Mouse (Mus musculus): ENCODE data around the gene Kcnv2. TPM values are rescaled to one million over a fixed set of nuclear protein-coding genes. Genes with fewer than 3 reads are reported as not detected.

Gene Kcnv2
- polyA plus RNA-seq, 1 experiment from 2014 or later = not detected

- no peak overlapping the region for H3K9ac ChIP-seq (replicated peaks)
- no peaks in the 10 kb centered on the region for H3K36me3 ChIP-seq (replicated peaks; ENCODE audit: insufficient read depth, low read length)
- no peaks in the 10 kb centered on the region for H3K27me3 ChIP-seq (ENCODE audit: insufficient read depth, low read length)
- H3K4me3 ChIP-seq (ENCODE audit: low read depth, low read length) = no peak overlapping the region
- WGBS (ENCODE audit: insufficient replicate concordance) = 53% methylated on average over 6 of the region's 6 CpGs
- no peaks in the 10 kb centered on the region for H3K9me3 ChIP-seq (ENCODE audit: low read length)
- H3K4me2 ChIP-seq (ENCODE audit: low read depth, low read length) = no peak overlapping the region
- ATAC-seq (no peak), DNase-seq (no peak)
- no peak overlapping the region for H3K27ac ChIP-seq (ENCODE audit: low read depth)
- H3K4me1 ChIP-seq (ENCODE audit: insufficient read depth) = no peaks in the 10 kb centered on the region
- TF ChIP-seq CTCF (IDR thresholded peaks at IDR 0.05; ENCODE audit: low read depth) = no peak
- TF ChIP-seq EP300 (IDR thresholded peaks at IDR 0.05; ENCODE audit: low read depth) = no peak
Observed at GRCm38 (mm10) chr19:27351700-27352099, 29.3 kb downstream of the Kcnv2 start.

DNA sequence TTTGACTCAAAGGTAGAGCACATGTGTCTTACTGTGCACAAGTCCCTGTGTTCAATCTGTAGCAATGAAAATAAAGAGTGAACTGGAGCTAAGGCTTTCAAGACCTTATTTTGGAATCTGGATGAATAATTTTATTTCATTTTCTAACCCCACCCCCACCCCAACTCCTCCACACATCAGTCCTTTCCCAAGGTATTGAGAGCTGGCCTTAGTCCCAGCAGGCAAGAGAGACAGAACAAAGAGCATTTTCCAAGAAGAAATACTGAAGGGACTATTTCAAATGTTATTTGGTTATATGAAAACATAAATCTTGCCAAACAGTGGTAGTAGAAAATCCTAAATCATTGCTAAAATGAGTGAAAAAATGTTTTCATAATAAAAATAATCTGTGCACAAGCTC is 38.0 kb downstream of the Kcnv2 start:
- Histone ChIP-seq H3K36me3 (replicated peaks; ENCODE audit: insufficient read depth, low read length) (no peaks in the 10 kb centered on the region), H3K4me2 (ENCODE audit: low read depth, low read length) (no peak overlapping the region), H3K4me3 (ENCODE audit: low read depth, low read length) (no peak overlapping the region), H3K27me3 (ENCODE audit: insufficient read depth, low read length) (no peaks in the 10 kb centered on the region), H3K4me1 (ENCODE audit: insufficient read depth) (no peaks in the 10 kb centered on the region), H3K9me3 (ENCODE audit: low read length) (no peaks in the 10 kb centered on the region; the same call in 1 of the 2 replicates), H3K9ac (replicated peaks) (no peak overlapping the region), H3K27ac (ENCODE audit: low read depth) (no peak overlapping the region)
- TF ChIP-seq CTCF (IDR thresholded peaks at IDR 0.05; ENCODE audit: low read depth) (no peak), EP300 (IDR thresholded peaks at IDR 0.05; ENCODE audit: low read depth) (no peak)
- ATAC-seq = no peak
- DNase-seq = no peak

DNA sequence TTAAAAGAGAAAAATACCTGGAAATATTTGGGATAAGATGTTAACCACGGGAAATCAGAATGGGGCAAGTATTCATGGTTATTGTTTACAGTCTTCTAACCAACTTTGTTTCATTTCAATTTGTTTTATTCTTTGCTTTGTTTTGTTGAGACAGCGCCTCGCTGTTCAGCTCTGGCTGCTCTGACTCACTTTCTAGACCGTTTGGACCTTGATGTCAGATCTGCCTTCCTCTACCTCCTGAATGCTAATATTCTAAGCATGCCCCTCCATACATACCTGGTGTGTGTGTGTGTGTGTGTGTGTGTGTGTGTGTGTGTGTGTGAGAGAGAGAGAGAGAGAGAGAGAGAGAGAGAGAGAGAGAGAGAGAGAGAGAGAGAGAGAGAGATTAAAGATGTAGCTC is 41.5 kb downstream of the Kcnv2 start:
- H3K4me2 ChIP-seq (ENCODE audit: low read depth, low read length) = peak overlapping the region; percentile 42
- H3K36me3 ChIP-seq (replicated peaks; ENCODE audit: insufficient read depth, low read length) = no peaks in the 10 kb centered on the region
- no peaks in the 10 kb centered on the region for H3K27me3 ChIP-seq (ENCODE audit: insufficient read depth, low read length)
- ATAC-seq (no peak), DNase-seq (no peak)
- 0 out of 2 replicates have a peak overlapping the region, but pooled peaks have one; percentile 2 for H3K4me3 ChIP-seq (ENCODE audit: low read depth, low read length)
- H3K9me3 ChIP-seq (ENCODE audit: low read length) = no peaks in the 10 kb centered on the region
- no peaks in the 10 kb centered on the region for H3K4me1 ChIP-seq (ENCODE audit: insufficient read depth)
- no peak overlapping the region for H3K9ac ChIP-seq (replicated peaks)
- H3K27ac ChIP-seq (ENCODE audit: low read depth) = no peak overlapping the region
- TF ChIP-seq CTCF (IDR thresholded peaks at IDR 0.05; ENCODE audit: low read depth) = no peak
- TF ChIP-seq EP300 (IDR thresholded peaks at IDR 0.05; ENCODE audit: low read depth) = no peak
- WGBS (ENCODE audit: insufficient replicate concordance) = 47% methylated on average over 4 of the region's 4 CpGs

DNA sequence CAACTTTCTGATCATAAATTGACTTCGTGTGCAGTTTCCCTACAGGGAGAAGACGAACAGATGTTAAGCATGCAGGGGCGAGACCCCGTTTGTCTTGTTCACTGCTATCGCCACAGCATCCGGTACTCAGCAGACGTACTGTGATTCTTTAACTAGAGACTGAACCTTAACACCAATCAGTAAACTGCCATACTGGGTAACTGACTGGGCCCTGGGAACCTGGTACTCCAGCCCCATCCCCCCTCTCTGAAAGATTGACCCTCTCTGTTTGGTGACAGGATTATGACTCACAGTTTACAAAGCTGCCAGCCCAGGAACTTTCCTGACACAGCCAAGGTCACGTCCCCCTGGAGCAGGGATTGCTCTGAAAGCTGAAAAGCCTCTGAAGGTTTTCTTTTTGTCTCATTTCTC is 42.1 kb downstream of the Kcnv2 start:
- peak overlapping the region; percentile 1; the same call in 1 of the 2 replicates for H3K27ac ChIP-seq (ENCODE audit: low read depth)

GRCm38 (mm10) chr19:27366113-27366746 is 43.8 kb downstream of the Kcnv2 start:
- H3K4me1 ChIP-seq (ENCODE audit: insufficient read depth) = no peaks in the 10 kb centered on the region
- no peaks in the 10 kb centered on the region for H3K9me3 ChIP-seq (ENCODE audit: low read length)
- H3K4me2 ChIP-seq (ENCODE audit: low read depth, low read length) = no peak overlapping the region
- no peak overlapping the region for H3K9ac ChIP-seq (replicated peaks)
- no peaks in the 10 kb centered on the region for H3K36me3 ChIP-seq (replicated peaks; ENCODE audit: insufficient read depth, low read length)
- no peak for TF ChIP-seq EP300 (IDR thresholded peaks at IDR 0.05; ENCODE audit: low read depth)
- no peak for TF ChIP-seq CTCF (IDR thresholded peaks at IDR 0.05; ENCODE audit: low read depth)
- ATAC-seq (no peak), DNase-seq (no peak)
- no peak overlapping the region for H3K4me3 ChIP-seq (ENCODE audit: low read depth, low read length)
- 75% methylated on average over 10 of the region's 10 CpGs for WGBS (ENCODE audit: insufficient replicate concordance)
- no peak overlapping the region for H3K27ac ChIP-seq (ENCODE audit: low read depth)
- H3K27me3 ChIP-seq (ENCODE audit: insufficient read depth, low read length) = no peaks in the 10 kb centered on the region

More for the DNA sequence above, 42.1 kb downstream of the Kcnv2 start:
- H3K27me3 ChIP-seq (ENCODE audit: insufficient read depth, low read length) = no peaks in the 10 kb centered on the region
- 20% methylated on average over 8 of the region's 8 CpGs for WGBS (ENCODE audit: insufficient replicate concordance)
- no peak overlapping the region for H3K9ac ChIP-seq (replicated peaks)
- H3K4me2 ChIP-seq (ENCODE audit: low read depth, low read length) = peak overlapping the region; percentile 42
- peak overlapping the region; percentile 2; the same call in 1 of the 2 replicates for H3K4me3 ChIP-seq (ENCODE audit: low read depth, low read length)
- no peaks in the 10 kb centered on the region for H3K4me1 ChIP-seq (ENCODE audit: insufficient read depth)
- H3K9me3 ChIP-seq (ENCODE audit: low read length) = no peaks in the 10 kb centered on the region
- TF ChIP-seq EP300 (IDR thresholded peaks at IDR 0.05; ENCODE audit: low read depth) (no peak), CTCF (IDR thresholded peaks at IDR 0.05; ENCODE audit: low read depth) (no peak)
- H3K36me3 ChIP-seq (replicated peaks; ENCODE audit: insufficient read depth, low read length) = no peaks in the 10 kb centered on the region
- peak; percentile 96 for ATAC-seq
- peak; percentile 69 for DNase-seq

GRCm38 (mm10) chr19:27369461-27370135 is 47.2 kb downstream of the Kcnv2 start:
- Histone ChIP-seq H3K4me2 (ENCODE audit: low read depth, low read length) (no peak overlapping the region), H3K4me3 (ENCODE audit: low read depth, low read length) (no peak overlapping the region), H3K9ac (replicated peaks) (no peak overlapping the region), H3K27me3 (ENCODE audit: insufficient read depth, low read length) (no peaks in the 10 kb centered on the region), H3K4me1 (ENCODE audit: insufficient read depth) (no peaks in the 10 kb centered on the region), H3K27ac (ENCODE audit: low read depth) (no peak overlapping the region), H3K9me3 (ENCODE audit: low read length) (no peaks in the 10 kb centered on the region), H3K36me3 (replicated peaks; ENCODE audit: insufficient read depth, low read length) (no peaks in the 10 kb centered on the region)
- ATAC-seq (no peak), DNase-seq (no peak)
- TF ChIP-seq CTCF (IDR thresholded peaks at IDR 0.05; ENCODE audit: low read depth) = no peak
- no peak for TF ChIP-seq EP300 (IDR thresholded peaks at IDR 0.05; ENCODE audit: low read depth)
- 77% methylated on average over 3 of the region's 3 CpGs for WGBS (ENCODE audit: insufficient replicate concordance)

Data from liver, postnatal 0 days (tissue).